Comparison of ENCODE assay signal across 9 mouse cellular contexts in genomic region chr11:103373922-103374321, GRCm38 (mm10).
"Had no signal": no experiment of that assay in that cellular context is flagged by ENCODE, and none has a peak within 500 bp of the region (broad histone marks: within the 10 kb centered on the region; RNA-seq: fewer than 3 reads in every experiment).

No protein-coding gene starts in this region.

- H3K27me3 ChIP-seq: liver, embryonic 13.5 days had no signal

- DNase-seq: kidney, adult 2 months; layer of hippocampus, adult 9-11 months; liver, embryonic 13.5 days; lung, adult 2 months; lung, postnatal 14 days; midbrain, embryonic 14.5 days; right cerebral cortex, adult 18-20 months; right cerebral cortex, postnatal 14 days; right cerebral cortex, postnatal 4 days had no signal
